Mouse (Mus musculus) heart, adult 2 months (tissue): ENCODE results near the gene Ttyh1.

Source experiments
- CTCF ChIP-seq: fragments of 200-600 bp; IDR thresholded peaks from 2 replicates; pipeline ENCODE4 v1.8.1; 2022; ENCODE audit warnings: antibody characterized with exemption, mild to moderate bottlenecking, moderate library complexity
- EP300 ChIP-seq: fragments of 200-500 bp; IDR thresholded peaks from 2 replicates; pipeline ENCODE4 v1.6.1; 2011; ENCODE audit warnings: low read depth, low read length, control low read depth; ENCODE audit not compliant: insufficient read depth

DNA sequence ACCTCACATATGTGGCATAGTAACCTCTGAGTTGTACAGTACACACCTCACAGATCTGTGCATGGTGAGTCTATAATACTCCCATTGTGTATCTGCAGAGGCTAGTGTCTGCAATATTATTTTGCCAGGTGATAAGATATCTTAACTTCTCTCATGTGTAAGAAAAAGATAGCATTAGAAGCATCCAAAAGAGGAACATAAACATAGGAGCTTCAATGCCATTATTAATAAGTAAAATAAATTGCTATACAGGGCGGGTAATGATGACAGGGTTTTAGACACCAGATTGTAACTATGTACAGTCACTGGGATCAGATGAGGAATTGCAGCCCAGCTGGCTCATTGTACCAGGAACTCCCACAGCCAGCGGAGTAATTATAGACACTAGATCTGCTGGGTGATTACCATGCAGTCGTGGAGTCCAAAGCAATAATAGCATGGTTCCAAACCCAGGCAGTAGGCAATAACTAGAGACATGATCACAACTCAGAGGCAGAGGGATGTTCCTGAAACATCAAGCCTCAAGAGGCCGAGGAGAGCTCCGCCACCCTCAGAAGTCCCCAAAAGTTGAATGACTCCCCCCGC lies 31.2 kb upstream of the Ttyh1 start:
- TF ChIP-seq CTCF (no peak), EP300 (no peak)
